Mouse (Mus musculus) kidney, embryonic 16.5 days (tissue): ENCODE measurements around the gene Tbkbp1. TPM values are rescaled to one million over a fixed set of nuclear protein-coding genes. Genes with fewer than 3 reads are reported as not detected.

Experiments used
- ATAC-seq: fragments of 200-750 bp; cut with Nextera tagmentation; 2 replicates; pipeline ENCODE4 v1.8.0; 2017; ENCODE audit warnings: moderate TSS enrichment; ENCODE audit not compliant: low FRiP score, low TSS enrichment
- H3K27ac ChIP-seq: fragments of 300-500 bp; sonication (generic); 2 replicates; pipeline ENCODE4 v1.5.1; 2014; ENCODE audit warnings: low read length
- H3K27me3 ChIP-seq: fragments of 300-500 bp; sonication (generic); 2 replicates; pipeline ENCODE4 v1.6.1; 2014; ENCODE audit warnings: low read length, control low read depth, mixed read lengths; ENCODE audit not compliant: insufficient read depth
- H3K36me3 ChIP-seq: fragments of 300-500 bp; sonication (generic); 2 replicates; pipeline ENCODE4 v1.6.1; 2014; ENCODE audit warnings: low read length, control low read depth, mixed read lengths; ENCODE audit not compliant: insufficient read depth
- H3K4me1 ChIP-seq: fragments of 300-500 bp; sonication (generic); 2 replicates; pipeline ENCODE4 v1.6.1; 2014; ENCODE audit warnings: low read length, control low read depth, mixed read lengths; ENCODE audit not compliant: insufficient read depth
- H3K4me2 ChIP-seq: fragments of 300-500 bp; sonication (generic); replicated peaks from 2 replicates; pipeline ENCODE4 v1.6.1; 2014; ENCODE audit warnings: low read depth, low read length
- H3K4me3 ChIP-seq: fragments of 300-500 bp; sonication (generic); 2 replicates; pipeline ENCODE4 v1.5.1; 2014; ENCODE audit warnings: mild to moderate bottlenecking, low read length
- H3K9ac ChIP-seq: fragments of 300-500 bp; sonication (generic); replicated peaks from 2 replicates; pipeline ENCODE4 v1.6.1; 2014; ENCODE audit warnings: low read length
- H3K9me3 ChIP-seq: fragments of 300-500 bp; sonication (generic); 2 replicates; pipeline ENCODE4 v1.6.1; 2016; ENCODE audit warnings: low read length, control low read depth
- WGBS: fragments of 180-500 bp; shearing (Covaris S2); extraction: QIAGEN DNeasy Blood & Tissue Kit; methylation state at CpG from one replicate; pipeline ENCODE4 v1.1.7; 2014; 5-methylcytosine and 5-hydroxymethylcytosine counted together
- polyA plus RNA-seq: library from polyadenylated mRNA; unstranded; fragments of >200 nt; fragmentation: Nextera tagmentation; extraction: Ambion mirVana; gene quantifications from 2 replicates; pipeline ENCODE4 v1.2.1, GENCODE M21; 2015

The Tbkbp1 gene
- polyA plus RNA-seq, 1 experiment from 2014 or later = 4.0 TPM

- H3K36me3 ChIP-seq = no peaks in the 10 kb centered on the region
- no peak overlapping the region for H3K4me3 ChIP-seq
- H3K4me2 ChIP-seq = no peak overlapping the region
- peaks cover 3% of the 10 kb centered on the region; the same call in 1 of the 2 replicates for H3K4me1 ChIP-seq
- H3K27ac ChIP-seq = no peak overlapping the region
- H3K27me3 ChIP-seq = 0 out of 2 replicates have a peak, but pooled peaks cover 3% of the 10 kb centered on the region
- H3K9me3 ChIP-seq = no peaks in the 10 kb centered on the region
- WGBS = 57% methylated on average over 5 of the region's 5 CpGs
- no peak overlapping the region for H3K9ac ChIP-seq
- no peak for ATAC-seq
Measured at GRCm38 (mm10) chr11:97133270-97133669, 18.0 kb downstream of the Tbkbp1 start.

GRCm38 (mm10) chr11:97132185-97132584 lies 19.1 kb downstream of the Tbkbp1 start:
- peaks cover 9% of the 10 kb centered on the region for H3K4me1 ChIP-seq
- WGBS = 16% methylated on average over 6 of the region's 6 CpGs

GRCm38 (mm10) chr11:97131683-97132082 lies 19.6 kb downstream of the Tbkbp1 start:
- Histone ChIP-seq H3K4me1 (peaks cover 13% of the 10 kb centered on the region), H3K4me3 (no peak overlapping the region), H3K4me2 (no peak overlapping the region), H3K9me3 (no peaks in the 10 kb centered on the region), H3K36me3 (no peaks in the 10 kb centered on the region), H3K9ac (no peak overlapping the region), H3K27me3 (0 out of 2 replicates have a peak, but pooled peaks cover 3% of the 10 kb centered on the region), H3K27ac (no peak overlapping the region)
- 80% methylated on average over 2 of the region's 2 CpGs for WGBS
- no peak for ATAC-seq

More at GRCm38 (mm10) chr11:97132185-97132584, 19.1 kb downstream of the Tbkbp1 start:
- H3K9me3 ChIP-seq = no peaks in the 10 kb centered on the region
- 0 out of 2 replicates have a peak, but pooled peaks cover 3% of the 10 kb centered on the region for H3K27me3 ChIP-seq
- H3K4me3 ChIP-seq = no peak overlapping the region
- no peaks in the 10 kb centered on the region for H3K36me3 ChIP-seq
- H3K9ac ChIP-seq = no peak overlapping the region
- no peak for ATAC-seq
- H3K27ac ChIP-seq = no peak overlapping the region
- H3K4me2 ChIP-seq = no peak overlapping the region

GRCm38 (mm10) chr11:97130318-97130717 lies 21.0 kb downstream of the Tbkbp1 start:
- Histone ChIP-seq H3K27ac (no peak overlapping the region), H3K4me3 (no peak overlapping the region), H3K9ac (no peak overlapping the region), H3K27me3 (0 out of 2 replicates have a peak, but pooled peaks cover 5% of the 10 kb centered on the region), H3K9me3 (no peaks in the 10 kb centered on the region), H3K4me2 (no peak overlapping the region), H3K36me3 (no peaks in the 10 kb centered on the region), H3K4me1 (peaks cover 15% of the 10 kb centered on the region)
- no peak for ATAC-seq
- WGBS = 73% methylated on average over 7 of the region's 7 CpGs

- no peak overlapping the region for H3K4me3 ChIP-seq
- H3K27ac ChIP-seq = no peak overlapping the region
- H3K27me3 ChIP-seq = 0 out of 2 replicates have a peak, but pooled peaks cover 5% of the 10 kb centered on the region
- H3K4me1 ChIP-seq = peaks cover 11% of the 10 kb centered on the region
- 72% methylated on average over 3 of the region's 3 CpGs for WGBS
- H3K9ac ChIP-seq = no peak overlapping the region
- H3K9me3 ChIP-seq = no peaks in the 10 kb centered on the region
- no peaks in the 10 kb centered on the region for H3K36me3 ChIP-seq
- H3K4me2 ChIP-seq = no peak overlapping the region
- no peak for ATAC-seq
Measured at GRCm38 (mm10) chr11:97128956-97129355, 22.3 kb downstream of the Tbkbp1 start.

- WGBS = 16% methylated on average over 19 of the region's 19 CpGs
- peak overlapping the region; percentile 57; the same call in 1 of the 2 replicates for H3K9ac ChIP-seq
- no peaks in the 10 kb centered on the region for H3K36me3 ChIP-seq
- H3K4me3 ChIP-seq = peak overlapping the region; percentile 56
- H3K9me3 ChIP-seq = no peaks in the 10 kb centered on the region
- ATAC-seq = no peak
- peaks cover 11% of the 10 kb centered on the region for H3K4me1 ChIP-seq
- peak overlapping the region; percentile 90 for H3K4me2 ChIP-seq
- 0 out of 2 replicates have a peak, but pooled peaks cover 5% of the 10 kb centered on the region for H3K27me3 ChIP-seq
- no peak overlapping the region for H3K27ac ChIP-seq
Measured at GRCm38 (mm10) chr11:97127470-97128223, 23.6 kb downstream of the Tbkbp1 start.

- no peaks in the 10 kb centered on the region for H3K9me3 ChIP-seq
- 3% methylated on average over 32 of the region's 32 CpGs for WGBS
- peak; percentile 60 for ATAC-seq
- peak overlapping the region; percentile 56 for H3K4me3 ChIP-seq
- peak overlapping the region; percentile 57 for H3K9ac ChIP-seq
- H3K36me3 ChIP-seq = no peaks in the 10 kb centered on the region
- peak overlapping the region; percentile 90 for H3K4me2 ChIP-seq
- 0 out of 2 replicates have a peak, but pooled peaks cover 5% of the 10 kb centered on the region for H3K27me3 ChIP-seq
- peaks cover 11% of the 10 kb centered on the region for H3K4me1 ChIP-seq
- no peak overlapping the region for H3K27ac ChIP-seq
Measured at GRCm38 (mm10) chr11:97126645-97127468, 24.4 kb downstream of the Tbkbp1 start.

GRCm38 (mm10) chr11:97124266-97125036 lies 26.8 kb downstream of the Tbkbp1 start:
- Histone ChIP-seq H3K4me2 (no peak overlapping the region), H3K27me3 (0 out of 2 replicates have a peak, but pooled peaks cover 5% of the 10 kb centered on the region), H3K4me3 (no peak overlapping the region), H3K9me3 (no peaks in the 10 kb centered on the region), H3K36me3 (no peaks in the 10 kb centered on the region), H3K27ac (no peak overlapping the region), H3K9ac (no peak overlapping the region), H3K4me1 (peaks cover 17% of the 10 kb centered on the region)
- ATAC-seq = no peak
- 64% methylated on average over 10 of the region's 10 CpGs for WGBS

GRCm38 (mm10) chr11:97123282-97123890 lies 27.9 kb downstream of the Tbkbp1 start:
- Histone ChIP-seq H3K4me2 (no peak overlapping the region), H3K36me3 (no peaks in the 10 kb centered on the region), H3K27ac (no peak overlapping the region), H3K4me1 (peaks cover 17% of the 10 kb centered on the region), H3K4me3 (no peak overlapping the region), H3K9ac (no peak overlapping the region), H3K27me3 (peaks cover 5% of the 10 kb centered on the region; the same call in 1 of the 2 replicates), H3K9me3 (no peaks in the 10 kb centered on the region)
- no peak for ATAC-seq
- WGBS = 17% methylated on average over 11 of the region's 11 CpGs
